Mouse (Mus musculus) ES-E14 (cell line): ENCODE measurements at regions not wholly inside any gene's neighbourhood (a gene's known extent, or its start where the extent isn't known, plus 50 kb on each side); places are given as distances from the start of the nearest gene placed in this dataset.
"Not testable (repeated sequence)": the region's sequence is repeated elsewhere in the genome, so short reads cannot be mapped to it uniquely, and the experiment has no call there.

Experiments used
- CHD2 ChIP-seq: IDR thresholded peaks from 2 replicates; pipeline ENCODE4 v1.6.1; 2014; ENCODE audit warnings: mild to moderate bottlenecking, low read depth, low read length, inconsistent platforms
- ZNF384 ChIP-seq: IDR thresholded peaks from 2 replicates; pipeline ENCODE4 v1.6.1; 2012; ENCODE audit warnings: low read depth, low read length, inconsistent platforms

- not testable (repeated sequence) for TF ChIP-seq ZNF384, CHD2
Observed at GRCm38 (mm10) chr17:93067850-93068249, 131.0 kb upstream of the Adcyap1 start.
